Mouse (Mus musculus) embryonic fibroblast, embryonic 13.5 days (primary cell): ENCODE results near the gene Spint2.

Source experiments
- CTCF ChIP-seq: IDR thresholded peaks from 2 replicates; pipeline ENCODE4 v1.5.1; 2011; ENCODE audit warnings: mild to moderate bottlenecking, control low read depth, low read length, moderate library complexity, borderline replicate concordance; ENCODE audit not compliant: insufficient read depth
- POLR2A ChIP-seq: IDR thresholded peaks from 2 replicates; pipeline ENCODE4 v1.6.1; 2011; ENCODE audit warnings: low read depth, mild to moderate bottlenecking, control low read depth, low read length, moderate library complexity

DNA sequence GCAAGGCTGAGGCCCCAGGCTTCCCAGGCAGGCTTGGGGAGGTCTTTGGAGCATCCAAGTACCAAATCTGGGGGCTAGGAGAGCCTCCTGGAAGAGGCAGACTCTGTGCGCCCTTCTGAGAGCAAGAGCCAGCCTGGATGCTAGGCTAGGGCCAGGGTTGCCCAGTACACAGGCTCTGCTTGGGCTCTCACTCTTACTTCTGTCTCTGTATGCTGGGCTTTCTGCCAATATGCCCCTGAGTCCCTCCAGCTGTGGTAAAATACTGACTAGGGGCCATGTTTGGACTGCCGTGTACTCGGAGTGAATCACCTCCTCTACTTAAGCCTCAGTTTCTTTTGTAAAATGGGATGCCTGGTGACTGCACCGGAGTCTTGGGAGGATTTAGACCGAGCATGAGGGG lies 35.7 kb downstream of the Spint2 start:
- TF ChIP-seq CTCF (no peak), POLR2A (no peak)
